Mouse (Mus musculus): ENCODE results near the gene Gm20894.
"Not testable (repeated sequence)": the region's sequence is repeated elsewhere in the genome, so short reads cannot be mapped to it uniquely, and the experiment has no call there.

Gene Gm20894

GRCm38 (mm10) chrY:28271412-28271811, at the start of gene Gm20894:
TSS of gene Gm20894 (minus strand) at chrY:28271512.
- not testable (repeated sequence) for DNase-seq (ENCODE audit: low read depth, low spot score)

Measured in WW6 (cell line).